Comparison of ENCODE assay signal across 8 mouse cellular contexts in genomic region chr1:163574409-163575161, GRCm38 (mm10).
A peak's percentile ranks its signal among the peaks of the same experiment; 100 is the strongest.
DNase-seq lines count a peak whose midpoint lies in the region; ATAC-seq lines count a peak whose summit lies in the region.
"Had no signal": no experiment of that assay in that cellular context is flagged by ENCODE, and none has a peak within 500 bp of the region (broad histone marks: within the 10 kb centered on the region; RNA-seq: fewer than 3 reads in every experiment).

No protein-coding gene starts in this region.

- no peak overlapping the region for H3K27ac ChIP-seq in neural tube, embryonic 15.5 days (replicated peaks)
- H3K27ac ChIP-seq: hindbrain, embryonic 15.5 days had no signal

- WGBS in neural tube, embryonic 15.5 days, result 60% methylated on average over 16 of the region's 16 CpGs

- no peak for ATAC-seq in neural tube, embryonic 15.5 days (ENCODE audit: low FRiP score)

- H3K9ac ChIP-seq in neural tube, embryonic 15.5 days (replicated peaks), result no peak overlapping the region
- H3K9ac ChIP-seq: hindbrain, embryonic 15.5 days had no signal

- peak overlapping the region; percentile 26 for H3K4me2 ChIP-seq in neural tube, embryonic 15.5 days
- H3K4me2 ChIP-seq: hindbrain, embryonic 15.5 days had no signal

- H3K9me3 ChIP-seq in neural tube, embryonic 15.5 days (replicated peaks), result no peaks in the 10 kb centered on the region
- H3K9me3 ChIP-seq: hindbrain, embryonic 15.5 days had no signal

- H3K4me3 ChIP-seq in neural tube, embryonic 15.5 days (replicated peaks), result no peak overlapping the region
- H3K4me3 ChIP-seq: hindbrain, embryonic 15.5 days had no signal

- H3K4me1 ChIP-seq in neural tube, embryonic 15.5 days, result no peaks in the 10 kb centered on the region
- H3K4me1 ChIP-seq: hindbrain, embryonic 15.5 days had no signal

- DNase-seq in kidney, postnatal 4 days, result peak; percentile 6 to 15
- DNase-seq in kidney, postnatal 25 days, result no peak
- peak; percentile 25 for DNase-seq in embryo, embryonic 9.5 days (ENCODE audit: extremely low spot score)
- peak; percentile 91 for DNase-seq in forelimb bud, embryonic 11.5 days (ENCODE audit: low read depth, low spot score)
- no peak for DNase-seq in layer of hippocampus, adult 18-20 months (ENCODE audit: low spot score in 2 of 2)
- no peak for DNase-seq in urinary bladder, postnatal 4 days (ENCODE audit: low spot score in 2 of 2)

- H3K36me3 ChIP-seq in neural tube, embryonic 15.5 days, result no peaks in the 10 kb centered on the region
- H3K36me3 ChIP-seq: hindbrain, embryonic 15.5 days had no signal

- no peaks in the 10 kb centered on the region for H3K27me3 ChIP-seq in neural tube, embryonic 15.5 days (replicated peaks)
- H3K27me3 ChIP-seq: hindbrain, embryonic 15.5 days had no signal

Comparison
In these comparisons a context has a peak if more than half of its experiments do, and no peak if none do; other contexts are left out.
1. DNase-seq: peak in kidney, postnatal 4 days (2 of 2), embryo, embryonic 9.5 days (single experiment) and forelimb bud, embryonic 11.5 days (single experiment); none in kidney, postnatal 25 days (0 of 2), layer of hippocampus, adult 18-20 months (0 of 2) and urinary bladder, postnatal 4 days (0 of 2).